Mouse (Mus musculus) layer of hippocampus, adult 18-20 months (tissue): ENCODE data around the gene Hand1. TPM values are rescaled to one million over a fixed set of nuclear protein-coding genes. Genes with fewer than 3 reads are reported as not detected.
A peak's percentile ranks its signal among the peaks of the same experiment; 100 is the strongest.
"Not testable (repeated sequence)": the region's sequence is repeated elsewhere in the genome, so short reads cannot be mapped to it uniquely, and the experiment has no call there.

Experiments used
- DNase-seq, 2 experiments: peaks; one replicate each; pipeline ENCODE4 v3.0.0; 2022; ENCODE audit warnings: low spot score in 2 of 2
- total RNA-seq, 2 experiments: library from RNA; stranded (reverse); gene quantifications; 2 replicates each; pipeline ENCODE4 v1.2.3; 2021

The Hand1 gene
- total RNA-seq, 2 experiments from 2014 or later: not detected

- DNase-seq: no peak
Observed at GRCm38 (mm10) chr11:57834031-57834430, 1.4 kb upstream of the Hand1 start.

- no peak for DNase-seq
Observed at GRCm38 (mm10) chr11:57833296-57833977, 819 bp upstream of the Hand1 start.

DNA sequence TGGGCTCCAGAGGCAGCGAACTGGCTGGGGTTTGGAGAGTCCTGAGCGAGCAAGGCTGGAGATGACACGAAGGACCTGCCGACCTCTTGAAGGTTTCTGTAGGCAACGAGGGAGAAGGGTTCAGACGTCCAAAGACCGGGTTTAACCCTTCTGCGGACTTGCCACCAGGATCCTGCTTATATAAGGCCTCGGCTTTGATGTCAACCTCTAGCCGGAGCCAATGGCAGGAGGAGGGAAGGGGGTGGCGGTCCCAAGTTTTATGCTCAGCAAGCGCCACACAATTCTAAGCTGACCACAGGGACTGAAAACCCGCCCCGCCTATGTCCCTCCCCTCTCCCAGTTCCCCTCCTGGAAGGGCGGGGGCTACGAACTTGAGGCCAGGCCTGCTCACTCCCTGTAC is 757 bp downstream of the Hand1 start:
- no peak for DNase-seq

GRCm38 (mm10) chr11:57831281-57831781 is 1.3 kb downstream of the Hand1 start:
- no peak for DNase-seq

DNA sequence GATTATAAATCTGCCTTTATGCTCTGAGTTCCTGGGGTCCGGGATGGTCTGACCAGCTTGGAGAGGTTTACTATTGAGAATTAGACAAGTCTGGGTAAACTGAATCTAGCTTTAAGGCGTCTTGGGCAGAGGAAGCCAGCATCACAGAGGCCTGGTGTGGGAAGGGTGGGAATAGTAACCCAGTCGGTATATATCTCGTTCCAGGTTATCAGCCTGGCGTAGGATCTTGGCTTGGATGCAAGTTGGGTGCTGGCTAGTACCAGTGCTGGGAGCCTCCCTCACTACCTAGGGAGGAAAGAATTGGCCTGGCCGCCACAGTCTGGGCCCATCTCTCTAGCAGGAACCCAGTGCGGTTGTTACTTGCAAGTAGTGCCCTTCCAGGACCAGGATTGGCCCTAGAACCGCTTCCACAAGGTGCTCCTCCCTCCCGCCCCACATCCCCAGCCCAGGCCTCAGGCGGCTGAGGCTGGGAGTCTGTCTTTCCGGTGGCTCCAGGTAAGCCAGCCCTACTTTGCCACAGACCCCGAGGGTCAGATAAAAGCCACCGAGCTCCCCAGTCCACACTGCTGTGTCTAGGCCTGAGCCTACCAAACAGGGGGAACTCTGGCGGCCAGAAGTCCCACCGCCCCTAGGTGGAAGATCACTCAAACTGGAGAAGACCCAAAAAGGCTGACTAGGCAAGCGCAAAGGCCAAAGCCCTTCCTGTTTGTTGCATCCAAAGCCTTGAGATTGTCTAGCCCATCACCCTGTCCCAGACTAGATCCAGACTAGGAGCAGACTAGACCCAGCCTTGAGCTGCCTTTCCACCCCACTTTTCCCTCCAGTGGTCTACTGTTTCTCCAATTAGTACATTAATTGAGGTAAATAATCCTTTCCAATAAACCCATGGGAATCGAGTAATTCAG is 2.5 kb downstream of the Hand1 start:
- no peak for DNase-seq

GRCm38 (mm10) chr11:57828955-57829870 is 3.4 kb downstream of the Hand1 start:
- DNase-seq: no peak

- no peak for DNase-seq
Observed at GRCm38 (mm10) chr11:57827915-57828545, 4.6 kb downstream of the Hand1 start.

DNA sequence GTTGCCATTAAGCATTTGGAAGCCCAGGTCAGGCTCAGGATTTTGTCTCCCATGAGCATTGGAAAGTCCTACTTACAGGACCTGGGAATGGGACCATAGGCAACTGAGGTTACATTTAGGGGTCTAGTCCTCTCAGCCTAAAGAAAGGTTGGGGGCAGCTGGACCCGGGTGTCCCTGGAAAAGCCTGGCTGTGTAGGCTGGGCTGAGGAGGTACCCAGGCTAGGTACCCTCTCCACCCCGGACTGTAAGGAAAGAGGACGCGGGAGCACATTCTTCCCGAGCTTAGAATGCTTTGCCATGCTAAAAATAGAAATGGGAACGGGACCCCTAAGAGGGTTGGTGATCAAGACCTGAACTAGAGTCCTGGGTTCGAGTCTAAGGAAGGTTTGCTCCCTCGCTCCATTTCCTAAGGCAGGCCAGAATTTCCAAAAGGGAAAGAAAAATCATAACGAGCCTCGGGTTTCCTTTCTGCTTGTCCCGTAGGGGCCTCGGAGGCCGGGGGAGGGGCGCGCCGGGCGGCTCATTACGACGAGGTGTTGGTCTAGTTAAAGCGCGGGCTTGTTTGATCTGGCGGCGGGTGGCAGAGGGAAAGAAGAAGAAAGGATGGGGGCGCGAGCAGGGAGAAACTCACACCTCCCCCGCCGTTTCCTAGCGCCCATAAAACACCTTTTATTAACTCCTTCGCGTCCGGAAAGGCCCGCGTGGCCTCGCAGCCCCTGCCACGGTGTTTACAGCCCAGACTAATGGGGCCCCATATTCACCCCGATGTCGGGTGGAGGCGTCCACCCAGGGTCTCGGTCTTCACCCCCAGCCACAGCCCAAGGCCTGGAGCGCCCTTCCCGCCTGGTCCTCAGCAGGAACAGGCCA is 5.3 kb downstream of the Hand1 start:
- DNase-seq: no peak

GRCm38 (mm10) chr11:57825234-57825633 is 7.4 kb downstream of the Hand1 start:
- DNase-seq: not testable (repeated sequence)

DNA sequence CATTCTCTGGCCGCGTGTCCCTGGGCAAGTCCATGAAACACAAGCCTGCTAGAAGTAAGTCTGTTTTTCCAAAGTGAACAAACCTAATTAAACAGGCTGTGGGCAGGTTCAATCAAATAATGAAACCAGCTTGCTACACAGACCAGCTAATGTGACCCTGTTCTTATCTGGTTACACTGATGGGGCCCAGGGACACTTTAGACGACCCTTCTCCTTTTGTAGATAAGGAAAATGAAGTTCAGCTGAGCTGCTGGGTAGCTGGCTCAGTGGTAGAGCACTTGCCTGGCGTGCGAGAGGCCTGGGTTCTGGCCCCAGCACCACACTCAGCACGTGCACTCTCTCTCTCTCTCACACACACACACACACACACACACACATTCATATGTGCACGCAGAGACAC is 8.9 kb downstream of the Hand1 start:
- DNase-seq: no peak

GRCm38 (mm10) chr11:57823159-57823558 is 9.5 kb downstream of the Hand1 start:
- not testable (repeated sequence) for DNase-seq

DNA sequence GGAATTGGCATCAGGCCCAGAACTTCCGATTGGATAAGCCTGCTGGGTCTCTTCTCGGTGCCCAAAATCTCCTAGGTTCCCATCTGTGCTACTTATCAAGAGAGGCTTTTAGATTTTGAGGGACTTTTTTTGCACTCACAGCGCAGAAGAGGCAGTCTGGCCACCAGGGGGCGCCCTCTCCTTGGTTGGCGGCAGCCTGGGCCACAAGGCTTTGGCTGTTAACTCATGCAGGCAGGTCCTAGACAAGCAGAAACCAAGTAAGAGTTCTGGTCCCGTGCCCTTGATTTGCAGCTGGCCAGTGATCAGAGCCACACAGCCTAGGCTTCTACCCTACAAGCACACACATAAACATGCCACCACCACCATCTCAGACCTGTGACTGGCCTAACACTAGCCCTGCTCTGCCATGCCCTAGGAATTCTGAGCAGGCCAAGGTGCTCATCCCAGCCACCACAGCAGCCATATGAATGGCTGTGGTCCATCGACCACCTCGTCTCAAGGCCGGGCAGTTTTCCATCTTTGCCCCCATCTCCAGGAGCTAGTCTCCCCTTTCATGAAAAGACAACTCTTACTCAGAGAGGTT is 12.5 kb downstream of the Hand1 start:
- peak; percentile 59 to 82 for DNase-seq

- no peak for DNase-seq
Observed at GRCm38 (mm10) chr11:57818189-57818588, 14.4 kb downstream of the Hand1 start.

DNA sequence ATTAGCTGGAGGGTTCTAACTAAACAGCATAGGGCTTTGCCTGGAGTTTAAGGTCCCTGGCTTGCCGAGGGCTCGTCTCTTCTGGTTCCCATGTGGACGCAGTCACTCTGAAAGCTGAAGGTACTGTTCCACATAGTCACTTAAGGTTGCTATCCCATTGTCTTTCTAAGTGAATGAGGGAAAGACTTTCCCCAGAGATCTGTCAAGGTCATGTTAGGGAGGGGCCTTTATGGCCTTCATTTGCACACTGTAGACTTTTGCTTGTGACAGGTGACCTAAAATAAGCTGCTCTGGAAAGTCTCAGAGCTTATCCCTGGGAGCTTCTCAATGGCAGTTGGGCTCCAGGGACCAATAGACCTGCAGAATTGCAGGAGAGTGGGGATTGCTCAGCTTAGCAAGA is 19.0 kb downstream of the Hand1 start:
- no peak for DNase-seq

DNA sequence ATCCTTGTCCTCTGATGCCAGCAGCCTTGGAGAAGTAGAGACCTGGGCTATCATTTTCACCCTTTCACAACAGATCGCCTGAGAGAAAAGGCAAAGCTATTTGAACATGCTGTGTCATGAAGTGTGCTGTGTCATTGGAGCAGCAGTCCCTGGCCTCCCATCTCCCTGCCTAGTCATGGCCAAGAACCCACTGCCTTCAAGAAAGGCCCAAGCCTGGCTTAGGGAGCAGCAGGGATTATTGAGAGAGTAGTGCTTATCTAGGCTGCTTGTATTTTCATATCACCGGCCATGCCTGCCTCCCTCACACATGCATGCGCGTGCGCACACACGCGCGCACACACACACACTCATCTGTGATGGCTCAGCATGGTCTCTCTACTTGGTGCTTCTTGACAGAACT is 20.4 kb downstream of the Hand1 start:
- DNase-seq: no peak

DNA sequence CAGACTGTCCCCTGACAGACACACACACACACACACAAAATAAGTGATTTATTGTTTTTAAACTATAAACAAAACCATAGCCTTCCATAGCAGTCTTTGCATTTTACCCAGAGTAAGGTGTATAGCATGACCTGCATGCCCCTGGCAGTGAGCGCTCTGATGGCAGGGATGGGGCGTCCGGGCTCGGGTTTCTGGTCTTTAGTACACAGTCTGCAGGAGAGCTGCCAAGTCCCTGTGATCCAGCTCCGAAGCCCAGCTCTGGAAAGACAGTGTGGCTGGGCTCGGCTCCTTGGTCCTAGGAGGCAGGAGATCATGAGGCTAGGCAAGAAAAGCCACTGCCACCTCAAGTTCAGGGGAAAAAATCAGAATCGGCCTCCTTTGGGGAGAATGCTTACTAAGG is 21.6 kb downstream of the Hand1 start:
- no peak for DNase-seq

DNA sequence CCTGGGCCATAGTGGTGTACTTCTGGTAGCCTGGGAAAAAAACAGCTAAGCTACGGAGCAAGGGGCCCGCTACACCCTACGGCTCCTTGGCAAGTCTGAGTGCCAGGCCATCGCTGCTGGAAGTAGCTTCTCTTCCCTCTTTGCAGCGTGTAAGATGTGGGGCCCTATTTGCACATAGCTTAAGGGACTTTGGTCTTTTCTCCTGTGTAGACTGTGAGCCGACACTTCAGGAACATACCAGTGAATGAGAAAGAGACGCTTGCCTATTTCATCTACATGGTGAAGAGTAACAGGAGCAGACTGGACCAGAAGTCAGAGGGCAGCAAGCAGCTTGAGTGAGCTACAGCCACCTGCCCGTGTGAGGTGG is 22.9 kb downstream of the Hand1 start:
- DNase-seq: no peak

GRCm38 (mm10) chr11:57809017-57809731 is 23.4 kb downstream of the Hand1 start:
- DNase-seq: no peak

- DNase-seq: no peak
Observed at GRCm38 (mm10) chr11:57805047-57805446, 27.6 kb downstream of the Hand1 start.
